Mouse (Mus musculus): ENCODE results near the gene Mier1. TPM values are rescaled to one million over a fixed set of nuclear protein-coding genes. Genes with fewer than 3 reads are reported as not detected.

Mier1 gene
- polyA plus RNA-seq, 1 experiment from 2014 or later = 29.5 TPM

GRCm38 (mm10) chr4:103095921-103096320, 18.3 kb upstream of the Mier1 start:
- Histone ChIP-seq H3K27ac (ENCODE audit: low read depth, low read length) (no peak overlapping the region), H3K9me3 (ENCODE audit: control insufficient read depth) (no peaks in the 10 kb centered on the region), H3K36me3 (ENCODE audit: control insufficient read depth, insufficient read depth) (no peaks in the 10 kb centered on the region), H3K4me1 (replicated peaks; ENCODE audit: control insufficient read depth, insufficient read depth, low read length) (no peaks in the 10 kb centered on the region), H3K4me2 (replicated peaks; ENCODE audit: low read depth) (no peak overlapping the region), H3K4me3 (ENCODE audit: low read depth, low read length) (no peak overlapping the region), H3K9ac (ENCODE audit: low read depth, low read length) (no peak overlapping the region), H3K27me3 (replicated peaks; ENCODE audit: control insufficient read depth, insufficient read depth, low read length) (no peaks in the 10 kb centered on the region)
- no peak for TF ChIP-seq CTCF (IDR thresholded peaks at IDR 0.05; ENCODE audit: low read depth)
- no peak for ATAC-seq
- 88% methylated on average over 8 of the region's 8 CpGs for WGBS

- Histone ChIP-seq H3K4me2 (replicated peaks; ENCODE audit: low read depth) (no peak overlapping the region), H3K27ac (ENCODE audit: low read depth, low read length) (no peak overlapping the region), H3K36me3 (ENCODE audit: control insufficient read depth, insufficient read depth) (no peaks in the 10 kb centered on the region), H3K9ac (ENCODE audit: low read depth, low read length) (no peak overlapping the region), H3K4me3 (ENCODE audit: low read depth, low read length) (no peak overlapping the region), H3K4me1 (replicated peaks; ENCODE audit: control insufficient read depth, insufficient read depth, low read length) (no peaks in the 10 kb centered on the region), H3K27me3 (replicated peaks; ENCODE audit: control insufficient read depth, insufficient read depth, low read length) (no peaks in the 10 kb centered on the region), H3K9me3 (ENCODE audit: control insufficient read depth) (no peaks in the 10 kb centered on the region)
- ATAC-seq = no peak
- TF ChIP-seq CTCF (IDR thresholded peaks at IDR 0.05; ENCODE audit: low read depth) = no peak
- WGBS = 87% methylated on average over 5 of the region's 5 CpGs
Observed at GRCm38 (mm10) chr4:103098532-103098931, 15.7 kb upstream of the Mier1 start.

- Histone ChIP-seq H3K9ac (ENCODE audit: low read depth, low read length) (no peak overlapping the region), H3K4me1 (replicated peaks; ENCODE audit: control insufficient read depth, insufficient read depth, low read length) (0 out of 2 replicates have a peak, but pooled peaks cover 6% of the 10 kb centered on the region), H3K36me3 (ENCODE audit: control insufficient read depth, insufficient read depth) (peaks cover 10% of the 10 kb centered on the region), H3K4me2 (replicated peaks; ENCODE audit: low read depth) (no peak overlapping the region), H3K4me3 (ENCODE audit: low read depth, low read length) (no peak overlapping the region), H3K27me3 (replicated peaks; ENCODE audit: control insufficient read depth, insufficient read depth, low read length) (no peaks in the 10 kb centered on the region), H3K27ac (ENCODE audit: low read depth, low read length) (no peak overlapping the region), H3K9me3 (ENCODE audit: control insufficient read depth) (no peaks in the 10 kb centered on the region)
- 52% methylated on average over 7 of the region's 7 CpGs for WGBS
- TF ChIP-seq CTCF (IDR thresholded peaks at IDR 0.05; ENCODE audit: low read depth) = no peak
- no peak for ATAC-seq
Observed at GRCm38 (mm10) chr4:103112651-103113050, 1.5 kb upstream of the Mier1 start.

- no peak for ATAC-seq
- H3K36me3 ChIP-seq (ENCODE audit: control insufficient read depth, insufficient read depth) = peaks cover 6% of the 10 kb centered on the region
- H3K27me3 ChIP-seq (replicated peaks; ENCODE audit: control insufficient read depth, insufficient read depth, low read length) = no peaks in the 10 kb centered on the region
- no peak for TF ChIP-seq CTCF (IDR thresholded peaks at IDR 0.05; ENCODE audit: low read depth)
- peak overlapping the region; percentile 75 for H3K4me3 ChIP-seq (ENCODE audit: low read depth, low read length)
- H3K9ac ChIP-seq (ENCODE audit: low read depth, low read length) = peak overlapping the region; percentile 77
- H3K4me1 ChIP-seq (replicated peaks; ENCODE audit: control insufficient read depth, insufficient read depth, low read length) = 0 out of 2 replicates have a peak, but pooled peaks cover 6% of the 10 kb centered on the region
- H3K27ac ChIP-seq (ENCODE audit: low read depth, low read length) = peak overlapping the region; percentile 91; the same call in 1 of the 2 replicates
- H3K9me3 ChIP-seq (ENCODE audit: control insufficient read depth) = no peaks in the 10 kb centered on the region
- H3K4me2 ChIP-seq (replicated peaks; ENCODE audit: low read depth) = peak overlapping the region; percentile 86
- 5% methylated on average over 11 of the region's 11 CpGs for WGBS
Observed at GRCm38 (mm10) chr4:103113402-103113801, 788 bp upstream of the Mier1 start.

GRCm38 (mm10) chr4:103118888-103119228, 4.7 kb downstream of the Mier1 start:
- Histone ChIP-seq H3K4me1 (replicated peaks; ENCODE audit: control insufficient read depth, insufficient read depth, low read length) (peaks cover 10% of the 10 kb centered on the region; the same call in 1 of the 2 replicates), H3K4me3 (ENCODE audit: low read depth, low read length) (peak overlapping the region; percentile 88), H3K36me3 (ENCODE audit: control insufficient read depth, insufficient read depth) (peaks cover 5% of the 10 kb centered on the region), H3K9ac (ENCODE audit: low read depth, low read length) (peak overlapping the region; percentile 99), H3K27me3 (replicated peaks; ENCODE audit: control insufficient read depth, insufficient read depth, low read length) (no peaks in the 10 kb centered on the region), H3K4me2 (replicated peaks; ENCODE audit: low read depth) (peak overlapping the region; percentile 67), H3K9me3 (ENCODE audit: control insufficient read depth) (no peaks in the 10 kb centered on the region), H3K27ac (ENCODE audit: low read depth, low read length) (peak overlapping the region; percentile 99)
- TF ChIP-seq CTCF (IDR thresholded peaks at IDR 0.05; ENCODE audit: low read depth) = no peak
- no peak for ATAC-seq
- 1% methylated on average over 15 of the region's 15 CpGs for WGBS

GRCm38 (mm10) chr4:103119229-103120027, 5.2 kb downstream of the Mier1 start:
- Histone ChIP-seq H3K27me3 (replicated peaks; ENCODE audit: control insufficient read depth, insufficient read depth, low read length) (no peaks in the 10 kb centered on the region), H3K9me3 (ENCODE audit: control insufficient read depth) (no peaks in the 10 kb centered on the region), H3K9ac (ENCODE audit: low read depth, low read length) (peak overlapping the region; percentile 99), H3K36me3 (ENCODE audit: control insufficient read depth, insufficient read depth) (peaks cover 5% of the 10 kb centered on the region), H3K4me3 (ENCODE audit: low read depth, low read length) (peak overlapping the region; percentile 88), H3K4me2 (replicated peaks; ENCODE audit: low read depth) (peak overlapping the region; percentile 67), H3K4me1 (replicated peaks; ENCODE audit: control insufficient read depth, insufficient read depth, low read length) (peaks cover 10% of the 10 kb centered on the region; the same call in 1 of the 2 replicates), H3K27ac (ENCODE audit: low read depth, low read length) (peak overlapping the region; percentile 99)
- TF ChIP-seq CTCF (IDR thresholded peaks at IDR 0.05; ENCODE audit: low read depth) = peak; percentile 20; the same call in 1 of the 2 replicates
- under 1% methylated on average over 79 of the region's 111 CpGs for WGBS
- ATAC-seq = peak; percentile 76

Data from intestine, postnatal 0 days (tissue).